Mouse (Mus musculus) urinary bladder, adult 2 months (tissue): ENCODE data around the gene Oxct2a. TPM values are rescaled to one million over a fixed set of nuclear protein-coding genes. Genes with fewer than 3 reads are reported as not detected.

Source experiments
- DNase-seq: peaks from one replicate; pipeline ENCODE4 v3.0.0; 2022; ENCODE audit warnings: low spot score
- polyA plus RNA-seq: library from polyadenylated mRNA; depleted of rRNA; stranded (reverse); fragments of >200 nt; gene quantifications from 2 replicates; pipeline ENCODE4 v1.2.3, GENCODE M21; 2012; rRNA removed

The Oxct2a gene
- polyA plus RNA-seq, 1 experiment, result not detected

DNA sequence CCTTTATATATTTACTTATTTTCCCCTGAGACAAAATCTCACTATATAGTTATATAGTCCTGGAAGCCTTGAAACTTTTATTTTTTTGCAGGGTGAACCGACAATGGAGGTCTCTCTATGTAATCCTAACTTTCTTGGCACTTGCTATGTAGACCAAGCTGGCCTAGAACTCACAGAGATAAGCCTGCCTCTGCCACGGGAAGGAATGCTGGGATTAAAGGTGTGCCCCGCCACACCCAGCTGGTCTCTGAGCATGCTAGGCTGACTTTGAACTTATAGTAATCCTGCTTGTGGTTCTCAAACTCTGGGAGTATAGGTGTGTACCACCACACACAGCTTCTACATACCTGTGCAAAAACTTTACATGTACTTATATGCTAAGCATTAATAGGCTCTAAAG is 43.3 kb downstream of the Oxct2a start:
- no peak for DNase-seq

Other genes with a start within 250 kb of the Oxct2a start
- 0.74 and 1.3 TPM in 2 replicates for gene Bmp8b, start 218.5 kb downstream of the Oxct2a start, polyA plus RNA-seq
- gene Oxct2b, start 207.4 kb downstream of the Oxct2a start, polyA plus RNA-seq, result 0.21 and 0.33 TPM in 2 replicates
- 35.6 and 35.8 TPM in 2 replicates for gene Ppie, start 183.7 kb downstream of the Oxct2a start, polyA plus RNA-seq
- 0.12 TPM in 2 replicates for gene Hpcal4, start 140.4 kb downstream of the Oxct2a start, polyA plus RNA-seq
- 0.04 and 0.22 TPM in 2 replicates for gene Nt5c1a, start 122.1 kb downstream of the Oxct2a start, polyA plus RNA-seq
- gene Heyl, start 90.1 kb downstream of the Oxct2a start, polyA plus RNA-seq, result 2.0 and 3.3 TPM in 2 replicates
- gene Pabpc4, start 61.3 kb downstream of the Oxct2a start, polyA plus RNA-seq, result 46.1 and 56.9 TPM in 2 replicates
- 1.4 and 1.9 TPM in 2 replicates for gene Bmp8a, start 19.6 kb upstream of the Oxct2a start, polyA plus RNA-seq